Mouse (Mus musculus) lung, adult 2 months (tissue): ENCODE measurements around the gene E330009J07Rik.

Source experiments
- CTCF ChIP-seq: fragments of 200-500 bp; IDR thresholded peaks from 2 replicates; pipeline ENCODE4 v1.5.1; 2011; ENCODE audit warnings: mild to moderate bottlenecking, low read length, control low read depth; ENCODE audit not compliant: insufficient read depth
- POLR2A ChIP-seq: fragments of 200-500 bp; IDR thresholded peaks from 2 replicates; pipeline ENCODE4 v1.6.1; 2011; ENCODE audit warnings: low read depth, mild to moderate bottlenecking, control low read depth, low read length, borderline replicate concordance; ENCODE audit errors: extremely low read depth

DNA sequence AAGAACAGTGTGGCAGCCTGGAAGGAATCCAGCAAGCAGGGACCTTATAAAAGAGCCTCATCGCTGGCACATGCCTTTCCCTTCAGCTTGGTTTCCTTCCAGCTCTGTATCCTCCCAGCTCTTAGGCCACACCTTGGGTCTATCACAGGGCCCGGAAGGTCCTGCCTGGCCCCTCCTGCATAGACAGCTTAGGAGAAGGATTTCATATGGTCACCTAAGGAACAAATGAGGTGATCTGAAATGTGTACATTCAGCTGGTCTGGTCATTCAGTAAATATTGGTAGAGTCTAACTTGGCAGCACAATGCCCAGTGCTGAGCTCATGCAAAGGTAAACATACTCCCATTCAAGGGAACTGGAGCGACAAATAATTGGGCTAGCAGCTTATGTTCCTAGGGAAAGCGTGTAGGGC is 6.4 kb downstream of the E330009J07Rik start:
- TF ChIP-seq POLR2A = no peak
- no peak for TF ChIP-seq CTCF
